Mouse (Mus musculus) brain, embryonic 14.5 days (tissue): ENCODE measurements at regions not wholly inside any gene's neighbourhood (a gene's known extent, or its start where the extent isn't known, plus 50 kb on each side); places are given as distances from the start of the nearest gene placed in this dataset.

Experiments
- CTCF ChIP-seq: fragments of 200-500 bp; IDR thresholded peaks from 2 replicates; pipeline ENCODE4 v1.5.1; 2012; ENCODE audit warnings: inconsistent platforms, mild to moderate bottlenecking, moderate library complexity, borderline replicate concordance; ENCODE audit not compliant: insufficient read depth, insufficient read length; ENCODE audit errors: extremely low read depth
- POLR2A ChIP-seq: fragments of 200-500 bp; IDR thresholded peaks from 2 replicates; pipeline ENCODE4 v1.6.1; 2012; ENCODE audit warnings: mild to moderate bottlenecking, inconsistent platforms, borderline replicate concordance; ENCODE audit not compliant: poor library complexity, insufficient read depth, insufficient read length, severe bottlenecking; ENCODE audit errors: extremely low read depth

DNA sequence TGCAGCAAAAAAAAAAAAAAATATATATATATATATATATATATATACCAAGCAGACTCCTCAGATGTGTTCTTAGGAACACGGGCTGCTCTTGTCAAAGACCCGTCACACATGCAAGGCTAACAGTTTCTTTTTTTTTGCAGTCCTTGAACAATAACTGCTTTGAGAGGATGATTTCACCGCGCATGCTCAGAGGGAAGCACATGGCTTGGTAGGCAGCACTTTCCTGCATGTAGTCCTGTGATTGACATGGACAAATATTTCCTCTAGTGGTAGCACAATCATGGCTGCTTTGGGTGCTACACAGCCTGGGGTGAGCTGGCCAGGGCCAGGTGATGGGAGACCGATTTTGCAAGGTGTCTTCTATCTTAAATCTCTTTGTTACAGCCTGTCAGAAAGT is 229.3 kb upstream of the Bmper start:
- TF ChIP-seq POLR2A = no peak
- TF ChIP-seq CTCF = no peak
